Mouse (Mus musculus) limb, embryonic 14.5 days (tissue): ENCODE results near the gene Piga. TPM values are rescaled to one million over a fixed set of nuclear protein-coding genes. Genes with fewer than 3 reads are reported as not detected.

Experiments
- ATAC-seq: fragments of 200-750 bp; cut with Nextera tagmentation; 2 replicates; pipeline ENCODE4 v1.8.0; 2017; ENCODE audit warnings: low read depth, moderate number of reproducible peaks, moderate TSS enrichment; ENCODE audit not compliant: low FRiP score
- DNase-seq: peaks from one replicate; pipeline ENCODE4 v3.0.0-alpha.2; 2015; ENCODE audit warnings: low spot score
- H3K27ac ChIP-seq: fragments of 300-500 bp; sonication (generic); replicated peaks from 2 replicates; pipeline ENCODE4 v1.5.1; 2014; ENCODE audit warnings: low read depth, mild to moderate bottlenecking, low read length, moderate library complexity, mixed read lengths
- H3K27me3 ChIP-seq: fragments of 300-500 bp; sonication (generic); 2 replicates; pipeline ENCODE4 v1.6.1; 2014; ENCODE audit warnings: low read length, mixed read lengths; ENCODE audit not compliant: control insufficient read depth, insufficient read depth
- H3K36me3 ChIP-seq: fragments of 300-500 bp; sonication (generic); 2 replicates; pipeline ENCODE4 v1.6.1; 2014; ENCODE audit warnings: mild to moderate bottlenecking, low read length, moderate library complexity, mixed read lengths; ENCODE audit not compliant: control insufficient read depth, insufficient read depth
- H3K4me1 ChIP-seq: fragments of 300-500 bp; sonication (generic); 2 replicates; pipeline ENCODE4 v1.6.1; 2014; ENCODE audit warnings: antibody characterized with exemption, low read length, mixed read lengths; ENCODE audit not compliant: control insufficient read depth, insufficient read depth
- H3K4me2 ChIP-seq: fragments of 300-500 bp; sonication (generic); replicated peaks from 2 replicates; pipeline ENCODE4 v1.6.1; 2014; ENCODE audit warnings: low read depth, mild to moderate bottlenecking, low read length, moderate library complexity; ENCODE audit not compliant: severe bottlenecking
- H3K4me3 ChIP-seq: fragments of 300-500 bp; sonication (generic); replicated peaks from 2 replicates; pipeline ENCODE4 v1.5.1; 2014; ENCODE audit warnings: low read length
- H3K9ac ChIP-seq: fragments of 300-500 bp; sonication (generic); 2 replicates; pipeline ENCODE4 v1.6.1; 2014; ENCODE audit warnings: mild to moderate bottlenecking, low read depth, low read length, moderate library complexity; ENCODE audit not compliant: severe bottlenecking
- H3K9me3 ChIP-seq: fragments of 300-500 bp; sonication (generic); 2 replicates; pipeline ENCODE4 v1.6.1; 2016; ENCODE audit warnings: low read length; ENCODE audit not compliant: control insufficient read depth
- POLR2A ChIP-seq: fragments of 200-500 bp; IDR thresholded peaks from 2 replicates; pipeline ENCODE4 v1.8.0; 2012; ENCODE audit warnings: inconsistent platforms, mild to moderate bottlenecking, moderate library complexity, borderline replicate concordance; ENCODE audit not compliant: insufficient read depth, insufficient read length; ENCODE audit errors: extremely low read depth
- WGBS: fragments of 180-500 bp; shearing (Covaris S2); extraction: QIAGEN DNeasy Blood & Tissue Kit; methylation state at CpG from one replicate; pipeline ENCODE4 v1.1.7; 2014; 5-methylcytosine and 5-hydroxymethylcytosine counted together
- polyA plus RNA-seq, 2 experiments: library from polyadenylated mRNA; depleted of rRNA in 1 of 2; stranded (reverse) in 1 of 2; unstranded in 1 of 2; fragments of >200 nt; fragmentation: Nextera tagmentation in 1 of 2; extraction: Ambion mirVana in 1 of 2; gene quantifications; 2 replicates each; pipeline versions ENCODE4 v1.2.1 to v1.2.3; 2012 to 2014

Piga gene
- polyA plus RNA-seq, 2 experiments: 9.4 to 11.0 TPM

GRCm38 (mm10) chrX:164408301-164408927 lies 11.2 kb upstream of the Piga start:
- H3K4me2 ChIP-seq: no peak overlapping the region
- H3K4me1 ChIP-seq: no peaks in the 10 kb centered on the region
- H3K27me3 ChIP-seq: no peaks in the 10 kb centered on the region
- no peaks in the 10 kb centered on the region for H3K9me3 ChIP-seq
- H3K9ac ChIP-seq: no peak overlapping the region
- H3K27ac ChIP-seq: no peak overlapping the region
- H3K36me3 ChIP-seq: no peaks in the 10 kb centered on the region
- DNase-seq: no peak
- no peak for TF ChIP-seq POLR2A
- 80% methylated on average over 3 of the region's 3 CpGs for WGBS
- ATAC-seq: no peak
- H3K4me3 ChIP-seq: no peak overlapping the region

DNA sequence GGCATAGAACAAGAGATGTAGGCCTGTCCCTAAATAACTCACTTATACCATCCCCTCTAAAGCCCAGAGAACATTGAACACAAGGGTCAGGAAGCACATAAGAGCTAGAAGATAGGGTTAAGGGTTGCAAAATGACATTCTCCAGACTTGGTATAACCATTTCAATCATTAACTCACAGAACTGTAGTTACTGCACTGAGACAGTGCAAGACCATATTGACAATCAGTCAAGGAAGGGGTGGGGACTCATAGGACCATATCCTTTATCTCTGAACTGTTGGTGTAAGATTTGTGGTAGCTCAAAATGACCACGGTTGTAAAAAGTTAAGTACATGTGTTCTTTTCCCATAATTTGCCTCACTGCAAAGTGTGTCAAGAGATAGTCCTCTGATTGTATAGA lies 9.0 kb upstream of the Piga start:
- Histone ChIP-seq H3K27me3 (no peaks in the 10 kb centered on the region), H3K4me3 (no peak overlapping the region), H3K4me2 (no peak overlapping the region), H3K9me3 (no peaks in the 10 kb centered on the region), H3K27ac (no peak overlapping the region), H3K36me3 (no peaks in the 10 kb centered on the region), H3K9ac (no peak overlapping the region), H3K4me1 (no peaks in the 10 kb centered on the region)
- ATAC-seq (no peak), DNase-seq (no peak)
- no peak for TF ChIP-seq POLR2A
- 76% methylated on average over 1 of the region's 1 CpGs for WGBS

- Histone ChIP-seq H3K9me3 (no peaks in the 10 kb centered on the region), H3K4me2 (no peak overlapping the region), H3K4me3 (no peak overlapping the region), H3K9ac (no peak overlapping the region), H3K4me1 (0 out of 2 replicates have a peak, but pooled peaks cover 3% of the 10 kb centered on the region), H3K36me3 (no peaks in the 10 kb centered on the region), H3K27me3 (no peaks in the 10 kb centered on the region), H3K27ac (no peak overlapping the region)
- ATAC-seq (no peak), DNase-seq (no peak)
- TF ChIP-seq POLR2A: no peak
- 89% methylated on average over 2 of the region's 2 CpGs for WGBS
Observed at GRCm38 (mm10) chrX:164416803-164417202, 2.8 kb upstream of the Piga start.

- Histone ChIP-seq H3K4me3 (no peak overlapping the region), H3K27me3 (no peaks in the 10 kb centered on the region)
- no peak for ATAC-seq
Observed at GRCm38 (mm10) chrX:164418008-164418407, 1.6 kb upstream of the Piga start.

DNA sequence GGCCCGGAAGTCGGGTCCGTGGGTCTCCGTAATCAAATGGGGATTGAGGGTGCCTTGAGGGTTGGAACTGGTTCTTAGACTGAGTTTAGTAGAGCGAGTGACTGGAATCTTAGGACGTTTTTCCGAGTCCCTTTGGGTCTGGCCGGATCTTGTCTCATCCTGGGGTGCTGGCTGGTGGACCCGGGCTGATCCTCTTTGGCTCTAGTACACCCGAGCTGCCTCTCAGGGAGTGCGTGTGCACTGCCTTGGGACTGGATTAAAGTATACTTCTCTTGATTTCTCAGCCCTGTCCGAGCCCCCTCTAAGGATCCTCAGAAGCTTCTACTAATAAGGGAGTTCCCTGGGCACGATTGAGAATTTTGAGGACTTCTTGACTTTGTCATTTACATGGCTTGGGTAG lies 368 bp downstream of the Piga start:
- H3K36me3 ChIP-seq: no peaks in the 10 kb centered on the region
- H3K4me1 ChIP-seq: 0 out of 2 replicates have a peak, but pooled peaks cover 3% of the 10 kb centered on the region
- no peaks in the 10 kb centered on the region for H3K9me3 ChIP-seq
- H3K4me2 ChIP-seq: peak overlapping the region; percentile 45
- no peak for DNase-seq
- peak overlapping the region; percentile 54 for H3K9ac ChIP-seq
- 24% methylated on average over 13 of the region's 13 CpGs for WGBS
- H3K27me3 ChIP-seq: no peaks in the 10 kb centered on the region; the same call in 1 of the 2 replicates
- peak overlapping the region; percentile 46 for H3K4me3 ChIP-seq
- peak overlapping the region; percentile 11; the same call in 1 of the 2 replicates for H3K27ac ChIP-seq
- peak; percentile 8 for ATAC-seq
- no peak for TF ChIP-seq POLR2A

More at GRCm38 (mm10) chrX:164418008-164418407, 1.6 kb upstream of the Piga start:
- TF ChIP-seq POLR2A: no peak
- Histone ChIP-seq H3K4me2 (no peak overlapping the region), H3K9ac (no peak overlapping the region), H3K9me3 (no peaks in the 10 kb centered on the region), H3K36me3 (no peaks in the 10 kb centered on the region), H3K4me1 (0 out of 2 replicates have a peak, but pooled peaks cover 3% of the 10 kb centered on the region), H3K27ac (no peak overlapping the region)
- DNase-seq: no peak
